Mouse (Mus musculus) MN1 (cell line): ENCODE measurements around the gene Tmub2.

Source experiments
- DNase-seq: peaks from one replicate; pipeline ENCODE4 v3.0.0-alpha.2; 2016; ENCODE audit warnings: low spot score

Gene Tmub2

GRCm38 (mm10) chr11:102308104-102308503, 23.4 kb downstream of the Tmub2 start:
- DNase-seq = no peak

GRCm38 (mm10) chr11:102308979-102309378, 24.2 kb downstream of the Tmub2 start:
- peak; percentile 96 for DNase-seq

- DNase-seq = no peak
Observed at GRCm38 (mm10) chr11:102309821-102310617, 25.3 kb downstream of the Tmub2 start.

- DNase-seq = peak; percentile 48
Observed at GRCm38 (mm10) chr11:102310768-102311695, 26.3 kb downstream of the Tmub2 start.

GRCm38 (mm10) chr11:102311966-102312365, 27.2 kb downstream of the Tmub2 start:
- DNase-seq = no peak

GRCm38 (mm10) chr11:102312586-102312985, 27.9 kb downstream of the Tmub2 start:
- no peak for DNase-seq

- DNase-seq = no peak
Observed at GRCm38 (mm10) chr11:102314321-102314720, 29.6 kb downstream of the Tmub2 start.

GRCm38 (mm10) chr11:102315690-102316571, 31.2 kb downstream of the Tmub2 start:
- DNase-seq = peak; percentile 34

- DNase-seq = peak; percentile 83
Observed at GRCm38 (mm10) chr11:102316572-102317297, 32.0 kb downstream of the Tmub2 start.

- DNase-seq = peak; percentile 73
Observed at GRCm38 (mm10) chr11:102317298-102317900, 32.7 kb downstream of the Tmub2 start.

GRCm38 (mm10) chr11:102317901-102318575, 33.3 kb downstream of the Tmub2 start:
- DNase-seq = peak; percentile 74

GRCm38 (mm10) chr11:102318576-102319409, 34.1 kb downstream of the Tmub2 start:
- peak; percentile 59 for DNase-seq

GRCm38 (mm10) chr11:102319410-102319792, 34.7 kb downstream of the Tmub2 start, which contains the start of gene Ubtf:
Gene Ubtf, minus strand, starts transcription at chr11:102319742.
- DNase-seq = peak; percentile 82

- DNase-seq = peak; percentile 88
Observed at GRCm38 (mm10) chr11:102319941-102320685, 35.4 kb downstream of the Tmub2 start.

- DNase-seq = peak; percentile 91
Observed at GRCm38 (mm10) chr11:102320686-102321005, 35.9 kb downstream of the Tmub2 start.

GRCm38 (mm10) chr11:102321931-102322330, 37.2 kb downstream of the Tmub2 start:
- no peak for DNase-seq

GRCm38 (mm10) chr11:102323516-102323915, 38.8 kb downstream of the Tmub2 start:
- no peak for DNase-seq

GRCm38 (mm10) chr11:102327250-102327649, 42.5 kb downstream of the Tmub2 start:
- DNase-seq = peak; percentile 82
